Mouse (Mus musculus): ENCODE results near the gene Enpep. TPM values are rescaled to one million over a fixed set of nuclear protein-coding genes. Genes with fewer than 3 reads are reported as not detected.

Enpep gene
- not detected in 2 replicates for polyA plus RNA-seq (2012; ENCODE audit: insufficient read depth, insufficient read length, missing spikeins)

DNA sequence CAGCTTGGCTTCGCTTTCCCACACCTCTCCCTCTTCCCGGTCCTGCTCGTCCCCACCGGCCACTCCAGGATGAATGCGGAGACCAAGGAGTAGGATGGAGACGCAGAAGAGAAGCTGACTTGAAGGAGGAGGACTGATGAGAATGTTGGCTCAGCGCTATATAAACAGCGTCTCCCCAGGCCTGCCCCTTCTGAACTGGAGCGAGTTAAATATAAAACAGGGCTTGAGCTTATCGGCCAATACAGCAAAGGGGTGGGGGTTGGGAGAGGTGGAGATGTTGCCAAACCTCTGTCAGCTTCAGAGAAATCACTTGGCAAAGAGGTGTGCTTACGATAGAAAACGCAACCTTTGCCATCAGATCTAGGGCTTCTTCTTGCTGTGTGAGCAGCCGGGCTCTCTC lies at the start of gene Enpep:
Gene Enpep, minus strand, starts transcription at position 135 of the 400 bp plus-strand sequence.
- no peak within 1 kb of the TSS for H3K27ac ChIP-seq (ENCODE audit: insufficient read depth, low read depth, low read length)
- no peak within 1 kb of the TSS for H3K4me3 ChIP-seq (ENCODE audit: insufficient read depth, low read length)
- H3K4me1 ChIP-seq (ENCODE audit: control insufficient read depth, insufficient read depth, low read length): no peaks in the 10 kb centered on the region
- TF ChIP-seq POLR2A (IDR thresholded peaks at IDR 0.05; ENCODE audit: borderline replicate concordance, low read depth, low read length) (no peak), CTCF (IDR thresholded peaks at IDR 0.05; ENCODE audit: low read depth, low read length) (no peak)

DNA sequence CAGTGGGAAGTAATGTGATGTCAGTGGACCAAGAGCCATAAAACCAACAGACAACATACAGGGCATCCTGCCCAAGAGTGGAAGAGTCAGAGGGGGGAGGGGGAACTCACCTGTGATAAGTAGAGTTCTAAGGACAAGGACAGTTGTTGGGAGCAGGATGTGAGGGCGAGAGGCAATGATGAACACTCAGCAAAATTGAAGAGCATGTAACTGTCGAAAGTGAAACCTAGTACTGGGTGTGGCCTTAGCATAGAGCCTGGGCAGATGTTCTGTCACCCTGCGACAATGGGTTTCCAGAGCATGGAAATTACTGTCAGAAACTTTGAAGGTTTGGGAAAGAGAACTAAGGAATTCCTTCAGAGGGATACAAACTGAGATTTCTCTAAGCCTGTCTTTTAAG lies 46.6 kb upstream of the Enpep start:
- Histone ChIP-seq H3K27ac (ENCODE audit: insufficient read depth, low read depth, low read length) (no peak overlapping the region), H3K4me1 (ENCODE audit: control insufficient read depth, insufficient read depth, low read length) (no peaks in the 10 kb centered on the region), H3K4me3 (ENCODE audit: insufficient read depth, low read length) (no peak overlapping the region)
- TF ChIP-seq POLR2A (IDR thresholded peaks at IDR 0.05; ENCODE audit: borderline replicate concordance, low read depth, low read length) (no peak), CTCF (IDR thresholded peaks at IDR 0.05; ENCODE audit: low read depth, low read length) (no peak)

DNA sequence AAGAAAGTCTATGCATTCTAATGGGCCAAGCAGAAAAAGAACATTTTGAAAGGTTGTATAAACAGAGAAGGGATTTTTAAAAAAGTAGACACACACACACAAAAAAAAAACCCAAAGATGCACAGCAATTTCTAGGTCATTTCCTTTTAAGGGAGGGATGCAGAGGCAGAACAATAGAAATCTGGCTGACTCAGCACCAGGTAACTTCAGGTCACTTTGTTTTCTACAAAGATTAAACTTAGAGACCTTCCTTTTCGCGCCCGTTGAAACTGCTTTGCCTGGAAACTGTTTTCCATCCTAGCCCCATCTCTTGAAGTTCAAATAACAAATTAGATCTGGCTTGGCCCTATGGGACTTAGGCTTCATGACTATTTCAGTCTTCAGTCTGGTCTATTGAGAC lies 42.6 kb upstream of the Enpep start:
- TF ChIP-seq POLR2A (IDR thresholded peaks at IDR 0.05; ENCODE audit: borderline replicate concordance, low read depth, low read length) (no peak), CTCF (IDR thresholded peaks at IDR 0.05; ENCODE audit: low read depth, low read length) (no peak)
- no peak overlapping the region for H3K4me3 ChIP-seq (ENCODE audit: insufficient read depth, low read length)
- H3K27ac ChIP-seq (ENCODE audit: insufficient read depth, low read depth, low read length): no peak overlapping the region
- H3K4me1 ChIP-seq (ENCODE audit: control insufficient read depth, insufficient read depth, low read length): no peaks in the 10 kb centered on the region

DNA sequence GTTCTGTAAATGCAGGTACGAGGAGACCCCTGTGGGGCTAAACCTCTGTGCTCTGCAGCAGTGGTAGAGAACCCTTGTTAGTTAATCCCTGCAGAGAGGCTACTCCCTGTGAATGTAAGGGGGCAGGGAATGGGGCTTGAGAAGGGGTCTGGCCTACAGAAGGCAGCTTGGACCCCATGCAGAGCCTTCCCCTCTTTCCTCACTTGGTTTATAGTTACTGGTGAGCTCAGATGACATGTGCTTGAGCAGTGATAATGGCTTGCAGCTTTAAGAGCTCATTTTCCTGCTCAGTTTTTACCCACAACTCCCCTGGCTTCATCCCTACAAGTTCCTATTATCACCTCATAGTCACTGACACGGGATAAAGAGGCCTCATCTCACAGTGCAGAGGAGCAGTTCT lies 40.6 kb upstream of the Enpep start:
- TF ChIP-seq POLR2A (IDR thresholded peaks at IDR 0.05; ENCODE audit: borderline replicate concordance, low read depth, low read length): no peak
- no peak for TF ChIP-seq CTCF (IDR thresholded peaks at IDR 0.05; ENCODE audit: low read depth, low read length)
- no peaks in the 10 kb centered on the region for H3K4me1 ChIP-seq (ENCODE audit: control insufficient read depth, insufficient read depth, low read length)
- H3K4me3 ChIP-seq (ENCODE audit: insufficient read depth, low read length): no peak overlapping the region
- H3K27ac ChIP-seq (ENCODE audit: insufficient read depth, low read depth, low read length): no peak overlapping the region

DNA sequence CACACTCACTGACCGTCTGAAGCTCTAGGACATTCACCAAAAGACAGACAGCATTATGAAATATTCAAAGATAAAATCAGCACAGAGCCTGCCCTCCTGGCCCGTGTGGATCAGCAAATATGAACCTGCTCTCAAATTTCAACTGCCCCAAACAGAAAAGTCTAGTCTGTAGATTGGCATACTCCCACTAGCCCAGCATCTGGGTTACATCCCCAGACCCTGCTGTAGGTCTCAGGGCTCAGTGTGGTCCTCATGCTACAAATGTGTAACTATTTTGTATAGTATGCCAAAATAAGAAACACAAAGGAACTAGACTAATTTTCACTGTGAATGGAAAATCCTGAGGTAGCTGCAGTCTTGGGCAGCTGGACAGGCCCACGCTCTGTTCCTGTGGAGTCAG lies 37.0 kb upstream of the Enpep start:
- no peak overlapping the region for H3K4me3 ChIP-seq (ENCODE audit: insufficient read depth, low read length)
- H3K27ac ChIP-seq (ENCODE audit: insufficient read depth, low read depth, low read length): no peak overlapping the region
- H3K4me1 ChIP-seq (ENCODE audit: control insufficient read depth, insufficient read depth, low read length): no peaks in the 10 kb centered on the region
- TF ChIP-seq CTCF (IDR thresholded peaks at IDR 0.05; ENCODE audit: low read depth, low read length) (no peak), POLR2A (IDR thresholded peaks at IDR 0.05; ENCODE audit: borderline replicate concordance, low read depth, low read length) (no peak)

DNA sequence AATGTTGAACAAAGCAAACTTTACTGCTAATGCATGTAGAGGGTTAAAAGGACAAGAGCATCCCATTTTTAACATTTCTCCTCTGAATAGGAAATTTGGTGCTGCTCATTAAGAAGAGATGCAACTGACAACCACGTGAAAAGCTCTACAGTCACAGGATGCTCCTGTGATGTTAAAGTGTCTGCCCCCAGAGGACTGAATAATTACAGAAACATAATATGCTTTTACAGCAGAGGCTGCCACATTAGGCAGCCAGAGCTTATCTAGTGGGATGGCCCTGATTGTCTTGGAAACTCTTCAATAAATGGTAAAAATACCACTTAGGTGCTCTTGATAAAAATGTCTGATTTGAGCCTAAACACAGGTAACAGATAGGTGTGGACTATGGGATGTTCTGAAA lies 33.4 kb upstream of the Enpep start:
- TF ChIP-seq POLR2A (IDR thresholded peaks at IDR 0.05; ENCODE audit: borderline replicate concordance, low read depth, low read length) (no peak), CTCF (IDR thresholded peaks at IDR 0.05; ENCODE audit: low read depth, low read length) (no peak)
- no peak overlapping the region for H3K4me3 ChIP-seq (ENCODE audit: insufficient read depth, low read length)
- H3K27ac ChIP-seq (ENCODE audit: insufficient read depth, low read depth, low read length): no peak overlapping the region
- H3K4me1 ChIP-seq (ENCODE audit: control insufficient read depth, insufficient read depth, low read length): no peaks in the 10 kb centered on the region

DNA sequence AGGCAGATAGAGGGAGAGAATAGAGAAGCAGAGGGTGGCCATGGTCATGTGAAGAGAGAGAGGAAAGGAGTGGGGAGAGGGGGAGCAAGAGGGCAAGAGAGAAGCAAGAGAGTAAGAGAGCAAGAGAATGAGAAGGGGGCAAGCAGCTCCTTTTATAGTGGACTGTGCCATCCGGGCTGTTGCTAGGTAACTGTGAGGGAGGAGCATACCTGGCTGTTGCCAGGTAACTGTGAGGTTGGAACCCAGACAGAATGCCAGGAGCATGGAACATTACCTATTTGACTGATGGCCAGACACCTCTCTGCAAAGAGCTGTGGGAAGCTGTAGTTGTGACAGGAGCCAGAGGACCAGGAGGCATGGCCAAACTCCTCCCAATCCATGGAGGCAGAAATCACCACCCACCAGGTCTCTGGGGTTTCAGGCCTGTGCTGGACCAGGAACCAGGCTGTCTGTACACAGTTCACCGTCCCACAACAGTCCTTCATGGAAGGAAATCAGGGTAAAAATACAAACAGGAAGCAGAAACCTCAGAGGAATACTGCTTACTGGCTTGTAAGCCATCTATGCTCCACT lies 32.4 kb upstream of the Enpep start:
- Histone ChIP-seq H3K27ac (ENCODE audit: insufficient read depth, low read depth, low read length) (no peak overlapping the region), H3K4me1 (ENCODE audit: control insufficient read depth, insufficient read depth, low read length) (no peaks in the 10 kb centered on the region), H3K4me3 (ENCODE audit: insufficient read depth, low read length) (no peak overlapping the region)
- TF ChIP-seq CTCF (IDR thresholded peaks at IDR 0.05; ENCODE audit: low read depth, low read length) (no peak), POLR2A (IDR thresholded peaks at IDR 0.05; ENCODE audit: borderline replicate concordance, low read depth, low read length) (no peak)

DNA sequence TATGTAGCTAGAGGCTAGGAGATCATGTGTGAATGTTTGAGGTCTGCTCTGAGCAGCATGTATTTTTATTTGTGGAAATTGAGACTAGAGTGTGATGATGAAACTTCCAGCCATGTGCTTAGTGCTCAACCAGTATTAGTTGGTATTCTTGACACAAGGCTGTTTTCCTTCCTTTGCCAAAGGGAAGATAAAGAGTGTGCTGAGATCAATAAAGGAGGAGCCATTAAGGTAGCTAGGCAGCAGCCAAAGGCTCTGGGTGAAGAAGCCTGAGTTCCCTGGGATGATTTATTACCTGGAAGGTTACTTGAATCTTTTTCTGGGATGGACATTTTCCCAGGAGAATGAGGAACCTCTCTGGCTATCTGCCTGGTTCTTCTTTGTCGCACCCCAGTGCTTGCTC lies 30.9 kb upstream of the Enpep start:
- no peaks in the 10 kb centered on the region for H3K4me1 ChIP-seq (ENCODE audit: control insufficient read depth, insufficient read depth, low read length)
- TF ChIP-seq CTCF (IDR thresholded peaks at IDR 0.05; ENCODE audit: low read depth, low read length) (no peak), POLR2A (IDR thresholded peaks at IDR 0.05; ENCODE audit: borderline replicate concordance, low read depth, low read length) (no peak)
- H3K4me3 ChIP-seq (ENCODE audit: insufficient read depth, low read length): no peak overlapping the region
- H3K27ac ChIP-seq (ENCODE audit: insufficient read depth, low read depth, low read length): no peak overlapping the region

DNA sequence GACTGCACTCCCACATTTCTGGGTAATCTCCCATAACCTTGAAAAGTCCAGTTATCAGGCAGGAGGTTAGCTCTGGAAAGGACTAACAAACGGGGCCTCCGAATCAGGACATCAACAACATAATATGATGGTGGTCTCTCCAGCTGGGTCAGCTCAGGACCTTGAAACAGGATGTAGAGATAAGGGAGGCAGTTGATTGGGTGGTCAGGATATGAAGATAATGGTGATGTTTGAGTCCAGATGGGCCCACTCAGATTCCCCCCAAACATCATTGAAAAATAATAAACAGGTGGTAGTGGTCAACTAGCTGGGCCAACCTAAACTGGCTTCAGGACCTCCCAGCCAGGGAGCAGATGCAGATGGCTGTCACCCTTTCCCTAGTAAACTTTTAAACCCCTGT lies 25.6 kb upstream of the Enpep start:
- no peak overlapping the region for H3K27ac ChIP-seq (ENCODE audit: insufficient read depth, low read depth, low read length)
- H3K4me1 ChIP-seq (ENCODE audit: control insufficient read depth, insufficient read depth, low read length): no peaks in the 10 kb centered on the region
- no peak for TF ChIP-seq CTCF (IDR thresholded peaks at IDR 0.05; ENCODE audit: low read depth, low read length)
- TF ChIP-seq POLR2A (IDR thresholded peaks at IDR 0.05; ENCODE audit: borderline replicate concordance, low read depth, low read length): no peak
- H3K4me3 ChIP-seq (ENCODE audit: insufficient read depth, low read length): no peak overlapping the region

DNA sequence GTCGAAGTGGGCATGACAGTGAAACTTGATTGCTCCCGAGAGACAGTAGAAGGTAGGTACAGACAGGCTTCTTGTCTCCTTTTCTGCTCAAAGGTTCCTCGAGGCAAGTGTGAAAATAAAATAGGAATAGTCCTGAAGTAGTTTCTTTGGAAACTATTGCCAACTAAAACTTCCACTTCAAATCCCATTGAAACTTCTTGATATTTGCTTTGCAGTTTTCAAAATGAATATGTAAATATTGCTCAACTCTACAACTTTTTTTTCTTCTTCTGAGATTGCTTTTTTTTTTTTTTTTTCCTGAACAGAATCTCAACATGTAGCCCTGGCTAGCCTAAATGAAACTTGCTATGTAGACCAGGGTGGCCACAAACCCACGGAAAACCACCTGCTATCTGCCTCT lies 21.4 kb upstream of the Enpep start:
- H3K27ac ChIP-seq (ENCODE audit: insufficient read depth, low read depth, low read length): no peak overlapping the region
- no peak overlapping the region for H3K4me3 ChIP-seq (ENCODE audit: insufficient read depth, low read length)
- H3K4me1 ChIP-seq (ENCODE audit: control insufficient read depth, insufficient read depth, low read length): no peaks in the 10 kb centered on the region
- TF ChIP-seq POLR2A (IDR thresholded peaks at IDR 0.05; ENCODE audit: borderline replicate concordance, low read depth, low read length): no peak
- TF ChIP-seq CTCF (IDR thresholded peaks at IDR 0.05; ENCODE audit: low read depth, low read length): no peak
